Mouse (Mus musculus) urinary bladder, adult 2 months (tissue): Measurements from ENCODE around the gene Gm19426. TPM values are rescaled to one million over a fixed set of nuclear protein-coding genes. Genes with fewer than 3 reads are reported as not detected.
"Not testable (repeated sequence)": the region's sequence is repeated elsewhere in the genome, so short reads cannot be mapped to it uniquely, and the experiment has no call there.

Experiments used
- DNase-seq: peaks from one replicate; pipeline ENCODE4 v3.0.0; 2022; ENCODE audit warnings: low spot score
- polyA plus RNA-seq: library from polyadenylated mRNA; depleted of rRNA; stranded (reverse); fragments of >200 nt; gene quantifications from 2 replicates; pipeline ENCODE4 v1.2.3, GENCODE M21; 2012

Gene Gm19426
- polyA plus RNA-seq, 1 experiment: 3.1 TPM

- DNase-seq: no peak
These were observed 6.7 kb upstream of the Gm19426 start for GRCm38 (mm10) chr2:84750115-84750514.

GRCm38 (mm10) chr2:84744126-84744525 is 671 bp upstream of the Gm19426 start:
- DNase-seq: no peak

GRCm38 (mm10) chr2:84742451-84743283 is 788 bp downstream of the Gm19426 start:
- DNase-seq: no peak

- DNase-seq: no peak
These were observed 1.5 kb downstream of the Gm19426 start for GRCm38 (mm10) chr2:84741841-84742450.

- no peak for DNase-seq
These were observed 2.7 kb downstream of the Gm19426 start for GRCm38 (mm10) chr2:84740608-84741333.

GRCm38 (mm10) chr2:84738271-84738911 is 5.1 kb downstream of the Gm19426 start:
- DNase-seq: no peak

GRCm38 (mm10) chr2:84737451-84737925 is 6.0 kb downstream of the Gm19426 start:
- DNase-seq: no peak

- DNase-seq: no peak
These were observed 6.9 kb downstream of the Gm19426 start for GRCm38 (mm10) chr2:84736312-84737161.

GRCm38 (mm10) chr2:84735346-84735920 is 8.0 kb downstream of the Gm19426 start:
- no peak for DNase-seq

GRCm38 (mm10) chr2:84734919-84735318 is 8.5 kb downstream of the Gm19426 start:
- DNase-seq: no peak

GRCm38 (mm10) chr2:84734351-84734864 is 9.0 kb downstream of the Gm19426 start:
- no peak for DNase-seq

- DNase-seq: no peak
These were observed 9.7 kb downstream of the Gm19426 start, which contains the start of gene Ypel4 for GRCm38 (mm10) chr2:84733579-84734300. TSS of gene Ypel4 (plus strand) at chr2:84734058.

- DNase-seq: no peak
These were observed 11.1 kb downstream of the Gm19426 start for GRCm38 (mm10) chr2:84732394-84732793.

GRCm38 (mm10) chr2:84731206-84731605 is 12.2 kb downstream of the Gm19426 start:
- DNase-seq: no peak

GRCm38 (mm10) chr2:84728191-84728590 is 15.3 kb downstream of the Gm19426 start:
- DNase-seq: not testable (repeated sequence)

- peak; percentile 82 for DNase-seq
These were observed 16.1 kb downstream of the Gm19426 start, which contains the start of gene Clp1 for GRCm38 (mm10) chr2:84727172-84727858. TSS of gene Clp1 (minus strand) at chr2:84727350.

- DNase-seq: no peak
These were observed 16.7 kb downstream of the Gm19426 start for GRCm38 (mm10) chr2:84726716-84727115.

- no peak for DNase-seq
These were observed 17.7 kb downstream of the Gm19426 start for GRCm38 (mm10) chr2:84725770-84726169.

- DNase-seq: no peak
These were observed 19.6 kb downstream of the Gm19426 start for GRCm38 (mm10) chr2:84723856-84724255.
